Mouse (Mus musculus) forebrain, embryonic 10.5 days (tissue): ENCODE results near the gene Armc12. TPM values are rescaled to one million over a fixed set of nuclear protein-coding genes. Genes with fewer than 3 reads are reported as not detected.
"Not testable (repeated sequence)": the region's sequence is repeated elsewhere in the genome, so short reads cannot be mapped to it uniquely, and the experiment has no call there.

Source experiments
- DNase-seq: peaks from one replicate; pipeline ENCODE4 v3.0.0-alpha.2; 2017; ENCODE audit warnings: low spot score; ENCODE audit errors: extremely low spot score
- H3K27ac ChIP-seq: fragments of 300-500 bp; sonication (generic); 2 replicates; pipeline ENCODE4 v1.5.1; 2016; ENCODE audit warnings: mild to moderate bottlenecking
- H3K27me3 ChIP-seq: fragments of 300-500 bp; sonication (generic); 2 replicates; pipeline ENCODE4 v1.6.1; 2016; ENCODE audit warnings: mild to moderate bottlenecking; ENCODE audit not compliant: poor library complexity, severe bottlenecking
- H3K36me3 ChIP-seq: fragments of 300-500 bp; sonication (generic); replicated peaks from 2 replicates; pipeline ENCODE4 v1.6.1; 2016; ENCODE audit warnings: mild to moderate bottlenecking, moderate library complexity
- H3K4me1 ChIP-seq: fragments of 300-500 bp; sonication (generic); 2 replicates; pipeline ENCODE4 v1.6.1; 2016
- H3K4me3 ChIP-seq: fragments of 300-500 bp; sonication (generic); 2 replicates; pipeline ENCODE4 v1.5.1; 2016; ENCODE audit warnings: mild to moderate bottlenecking, moderate library complexity
- H3K9me3 ChIP-seq: fragments of 300-500 bp; sonication (generic); 2 replicates; pipeline ENCODE4 v1.6.1; 2016; ENCODE audit warnings: mild to moderate bottlenecking, moderate library complexity
- WGBS: fragments of 180-500 bp; shearing (Covaris S2); methylation state at CpG from one replicate; pipeline ENCODE4 v1.1.7; 2016; 5-methylcytosine and 5-hydroxymethylcytosine counted together
- polyA plus RNA-seq: library from polyadenylated mRNA; unstranded; fragments of >200 nt; fragmentation: Nextera tagmentation; extraction: Ambion mirVana; gene quantifications from 2 replicates; pipeline ENCODE4 v1.2.1, GENCODE M21; 2016

Gene Armc12
- polyA plus RNA-seq, 1 experiment from 2014 or later: not detected

DNA sequence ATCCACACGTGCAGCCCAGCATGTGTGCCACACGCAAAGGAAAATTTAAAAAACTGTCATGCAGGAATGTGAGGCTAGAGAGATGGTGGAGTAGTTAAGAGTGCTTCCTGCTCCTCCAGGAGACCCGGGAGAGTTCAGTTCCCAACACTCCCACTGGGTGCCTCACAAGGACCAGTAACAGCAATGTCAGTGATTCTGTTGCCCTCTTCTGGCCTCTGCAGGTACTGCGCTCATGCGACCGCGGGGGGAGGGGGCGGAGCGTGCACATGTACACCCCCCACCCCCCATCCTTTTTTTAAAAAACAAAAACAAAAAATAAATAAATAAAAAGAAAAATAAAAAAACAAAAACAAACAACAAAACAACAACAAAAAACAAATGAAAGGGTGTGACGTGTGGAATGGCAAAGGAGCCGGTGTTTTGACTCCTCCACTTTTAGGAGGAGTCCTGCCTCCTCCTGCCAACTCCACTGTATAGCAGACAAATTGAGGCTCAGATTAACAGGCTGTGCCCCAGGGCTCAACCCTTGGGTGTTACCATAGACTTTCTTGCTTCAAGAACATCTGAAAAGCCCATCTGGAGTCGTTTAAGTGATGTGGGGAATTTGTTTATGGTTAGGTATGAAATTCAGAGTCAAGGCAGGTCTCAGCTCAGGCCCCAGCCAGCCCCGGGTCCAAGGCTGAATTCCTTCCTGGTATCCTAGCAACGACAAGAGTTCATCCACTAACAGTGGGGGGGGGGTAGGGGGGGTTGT, 22.6 kb downstream of the Armc12 start:
- Histone ChIP-seq H3K27me3 (no peaks in the 10 kb centered on the region), H3K4me3 (no peak overlapping the region), H3K36me3 (no peaks in the 10 kb centered on the region), H3K4me1 (peaks cover 42% of the 10 kb centered on the region), H3K27ac (no peak overlapping the region), H3K9me3 (no peaks in the 10 kb centered on the region)
- WGBS: 8% methylated on average over 14 of the region's 14 CpGs
- peak; percentile 71 for DNase-seq

- Histone ChIP-seq H3K27ac (0 out of 2 replicates have a peak overlapping the region, but pooled peaks have one; percentile 44), H3K4me1 (peaks cover 42% of the 10 kb centered on the region)
- not testable (repeated sequence) for H3K4me3 ChIP-seq, H3K9me3 ChIP-seq, H3K27me3 ChIP-seq, DNase-seq, H3K36me3 ChIP-seq
- 89% methylated on average over 4 of the region's 4 CpGs for WGBS
Observed at GRCm38 (mm10) chr17:28554021-28554420, 23.4 kb downstream of the Armc12 start.

- 65% methylated on average over 6 of the region's 6 CpGs for WGBS
- no peak overlapping the region for H3K4me3 ChIP-seq
- peaks cover 45% of the 10 kb centered on the region for H3K4me1 ChIP-seq
- H3K36me3 ChIP-seq: no peaks in the 10 kb centered on the region
- peak overlapping the region; percentile 16; the same call in 1 of the 2 replicates for H3K27ac ChIP-seq
- H3K9me3 ChIP-seq: no peaks in the 10 kb centered on the region
- no peak for DNase-seq
- H3K27me3 ChIP-seq: no peaks in the 10 kb centered on the region
Observed at GRCm38 (mm10) chr17:28556635-28557396, 26.2 kb downstream of the Armc12 start.

GRCm38 (mm10) chr17:28557772-28558171, 27.2 kb downstream of the Armc12 start:
- H3K4me1 ChIP-seq: peaks cover 46% of the 10 kb centered on the region
- H3K27me3 ChIP-seq: no peaks in the 10 kb centered on the region
- H3K9me3 ChIP-seq: no peaks in the 10 kb centered on the region
- no peaks in the 10 kb centered on the region for H3K36me3 ChIP-seq
- WGBS: 79% methylated on average over 6 of the region's 6 CpGs
- DNase-seq: no peak
- H3K4me3 ChIP-seq: no peak overlapping the region
- no peak overlapping the region for H3K27ac ChIP-seq

DNA sequence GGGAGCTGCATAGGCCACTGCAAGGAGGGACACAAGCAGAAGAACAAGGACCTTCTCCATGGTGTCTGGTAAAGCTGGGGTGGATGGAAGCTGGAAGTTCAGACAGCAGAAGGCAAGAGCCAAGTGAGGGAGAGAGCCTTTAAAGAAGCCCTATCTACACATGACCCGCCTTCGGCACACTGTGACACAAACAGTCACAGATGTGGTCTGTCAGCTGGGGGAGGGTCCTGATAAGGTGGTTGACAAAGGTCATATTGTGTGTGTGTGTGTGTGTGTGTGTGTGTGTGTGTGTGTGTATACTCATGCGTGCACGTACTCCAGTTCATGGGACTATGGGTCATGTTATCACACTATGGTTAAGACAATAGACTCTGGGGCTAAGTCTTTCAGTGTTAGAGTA, 30.0 kb downstream of the Armc12 start, which contains the start of gene Clps:
Gene Clps, minus strand, starts transcription at position 169 of the 400 bp plus-strand sequence.
- Histone ChIP-seq H3K4me3 (no peak within 1 kb of the TSS), H3K36me3 (no peaks in the 10 kb centered on the region), H3K4me1 (peaks cover 26% of the 10 kb centered on the region), H3K9me3 (no peaks in the 10 kb centered on the region), H3K27me3 (no peaks in the 10 kb centered on the region), H3K27ac (no peak within 1 kb of the TSS; the same call in 1 of the 2 replicates)
- 88% methylated on average over 4 of the region's 4 CpGs for WGBS
- DNase-seq: no peak

DNA sequence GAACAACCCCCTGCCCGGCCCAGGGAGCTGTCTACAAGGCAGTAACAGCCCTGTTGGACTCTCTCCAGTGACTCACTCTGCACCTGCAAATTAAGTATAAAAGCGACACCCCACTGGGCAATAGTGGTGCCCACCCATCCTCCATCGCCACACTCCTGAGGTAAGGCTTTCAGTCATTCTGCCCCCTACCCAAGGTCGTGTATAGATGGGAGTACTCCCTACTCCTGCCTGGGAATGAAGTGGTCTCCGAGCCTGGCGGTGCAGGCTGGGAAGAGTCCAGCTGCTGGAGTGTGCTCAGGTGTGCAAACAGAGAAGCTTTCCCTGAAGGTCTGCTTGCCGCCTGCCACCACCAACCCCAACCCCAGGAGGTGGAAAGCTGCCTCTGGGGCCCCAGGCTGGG, 31.0 kb downstream of the Armc12 start:
- DNase-seq: no peak
- H3K27ac ChIP-seq: no peak overlapping the region; the same call in 1 of the 2 replicates
- H3K27me3 ChIP-seq: no peaks in the 10 kb centered on the region
- H3K36me3 ChIP-seq: no peaks in the 10 kb centered on the region
- H3K9me3 ChIP-seq: no peaks in the 10 kb centered on the region
- no peak overlapping the region for H3K4me3 ChIP-seq
- peaks cover 16% of the 10 kb centered on the region for H3K4me1 ChIP-seq
- 65% methylated on average over 7 of the region's 7 CpGs for WGBS

GRCm38 (mm10) chr17:28565181-28565580, 34.6 kb downstream of the Armc12 start:
- H3K4me3 ChIP-seq: no peak overlapping the region
- no peaks in the 10 kb centered on the region for H3K36me3 ChIP-seq
- no peak for DNase-seq
- H3K27ac ChIP-seq: no peak overlapping the region
- no peaks in the 10 kb centered on the region for H3K27me3 ChIP-seq
- no peaks in the 10 kb centered on the region for H3K9me3 ChIP-seq
- peaks cover 14% of the 10 kb centered on the region for H3K4me1 ChIP-seq

DNA sequence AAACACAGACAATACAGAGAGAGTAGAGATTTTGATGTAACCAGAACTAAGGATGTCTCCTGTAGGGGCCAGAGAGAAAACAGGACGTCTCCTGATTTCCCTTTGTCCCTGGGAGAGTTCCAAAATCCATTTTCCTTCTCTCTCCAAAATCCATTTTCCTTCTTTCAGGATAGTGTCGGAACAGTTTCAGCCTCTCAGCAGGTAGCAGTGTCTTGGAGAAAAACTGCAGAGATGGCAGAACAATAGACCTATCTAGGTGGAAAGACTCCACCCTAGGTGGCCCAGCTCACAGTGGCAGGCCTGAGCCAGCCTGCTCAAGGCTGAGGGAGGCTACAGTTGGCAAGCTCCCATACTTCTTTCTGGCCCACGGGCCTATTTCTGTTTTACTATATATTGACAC, 36.9 kb downstream of the Armc12 start:
- WGBS: 33% methylated on average over 3 of the region's 3 CpGs
- Histone ChIP-seq H3K27me3 (no peaks in the 10 kb centered on the region), H3K4me1 (peaks cover 3% of the 10 kb centered on the region; the same call in 1 of the 2 replicates), H3K27ac (no peak overlapping the region), H3K4me3 (no peak overlapping the region), H3K36me3 (no peaks in the 10 kb centered on the region), H3K9me3 (no peaks in the 10 kb centered on the region)
- DNase-seq: no peak

DNA sequence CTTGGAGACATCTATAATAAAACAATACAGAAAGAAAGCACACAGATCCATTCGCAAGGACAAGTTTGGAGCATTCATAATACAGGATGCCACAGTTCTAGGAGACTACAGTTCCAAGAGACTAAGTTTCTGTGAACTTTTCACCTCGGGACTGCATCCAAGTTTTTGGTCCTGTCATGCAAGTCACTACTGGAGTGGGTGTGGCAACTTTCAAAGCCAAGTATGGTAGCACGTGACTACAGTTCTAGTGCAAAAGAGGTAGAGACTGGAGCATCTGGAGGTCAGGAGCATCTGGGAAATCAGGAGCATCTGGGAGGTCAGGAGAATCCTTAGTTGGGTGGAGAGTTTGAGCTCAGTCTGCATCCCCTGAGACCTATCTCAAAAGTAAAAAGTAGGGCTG, 41.3 kb downstream of the Armc12 start:
- 87% methylated on average over 3 of the region's 3 CpGs for WGBS
- Histone ChIP-seq H3K27ac (no peak overlapping the region), H3K4me1 (peaks cover 14% of the 10 kb centered on the region), H3K36me3 (no peaks in the 10 kb centered on the region), H3K9me3 (no peaks in the 10 kb centered on the region), H3K27me3 (peaks cover 5% of the 10 kb centered on the region; the same call in 1 of the 2 replicates), H3K4me3 (no peak overlapping the region)
- no peak for DNase-seq

DNA sequence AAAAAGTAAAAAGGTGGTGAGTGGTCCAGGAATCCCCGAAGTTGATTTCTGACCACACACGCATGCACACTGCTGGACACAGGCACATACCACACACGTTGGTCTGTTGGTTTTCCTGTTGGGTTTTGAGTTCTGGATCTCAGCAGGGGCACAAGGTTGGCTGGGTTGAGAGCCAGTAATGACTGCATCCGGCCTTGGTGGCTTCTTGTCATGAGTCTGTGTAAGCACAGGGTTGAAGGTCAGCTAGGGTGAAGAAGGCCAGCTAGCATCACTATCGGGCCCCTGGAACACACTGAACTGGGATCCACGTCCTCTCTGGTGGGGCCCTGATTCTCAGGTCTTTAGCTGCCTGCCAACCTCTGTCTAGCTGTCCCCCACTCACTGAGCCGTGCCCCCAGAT, 41.9 kb downstream of the Armc12 start:
- H3K27me3 ChIP-seq: peaks cover 5% of the 10 kb centered on the region; the same call in 1 of the 2 replicates
- 84% methylated on average over 7 of the region's 7 CpGs for WGBS
- H3K4me3 ChIP-seq: no peak overlapping the region
- H3K27ac ChIP-seq: no peak overlapping the region
- H3K4me1 ChIP-seq: peaks cover 13% of the 10 kb centered on the region
- no peak for DNase-seq
- H3K9me3 ChIP-seq: no peaks in the 10 kb centered on the region
- no peaks in the 10 kb centered on the region for H3K36me3 ChIP-seq

- H3K9me3 ChIP-seq: no peaks in the 10 kb centered on the region
- H3K4me1 ChIP-seq: peaks cover 10% of the 10 kb centered on the region
- no peak overlapping the region for H3K27ac ChIP-seq
- H3K27me3 ChIP-seq: peaks cover 5% of the 10 kb centered on the region; the same call in 1 of the 2 replicates
- 85% methylated on average over 6 of the region's 6 CpGs for WGBS
- no peak overlapping the region for H3K4me3 ChIP-seq
- DNase-seq: no peak
- no peaks in the 10 kb centered on the region for H3K36me3 ChIP-seq
Observed at GRCm38 (mm10) chr17:28572941-28573340, 42.3 kb downstream of the Armc12 start.

DNA sequence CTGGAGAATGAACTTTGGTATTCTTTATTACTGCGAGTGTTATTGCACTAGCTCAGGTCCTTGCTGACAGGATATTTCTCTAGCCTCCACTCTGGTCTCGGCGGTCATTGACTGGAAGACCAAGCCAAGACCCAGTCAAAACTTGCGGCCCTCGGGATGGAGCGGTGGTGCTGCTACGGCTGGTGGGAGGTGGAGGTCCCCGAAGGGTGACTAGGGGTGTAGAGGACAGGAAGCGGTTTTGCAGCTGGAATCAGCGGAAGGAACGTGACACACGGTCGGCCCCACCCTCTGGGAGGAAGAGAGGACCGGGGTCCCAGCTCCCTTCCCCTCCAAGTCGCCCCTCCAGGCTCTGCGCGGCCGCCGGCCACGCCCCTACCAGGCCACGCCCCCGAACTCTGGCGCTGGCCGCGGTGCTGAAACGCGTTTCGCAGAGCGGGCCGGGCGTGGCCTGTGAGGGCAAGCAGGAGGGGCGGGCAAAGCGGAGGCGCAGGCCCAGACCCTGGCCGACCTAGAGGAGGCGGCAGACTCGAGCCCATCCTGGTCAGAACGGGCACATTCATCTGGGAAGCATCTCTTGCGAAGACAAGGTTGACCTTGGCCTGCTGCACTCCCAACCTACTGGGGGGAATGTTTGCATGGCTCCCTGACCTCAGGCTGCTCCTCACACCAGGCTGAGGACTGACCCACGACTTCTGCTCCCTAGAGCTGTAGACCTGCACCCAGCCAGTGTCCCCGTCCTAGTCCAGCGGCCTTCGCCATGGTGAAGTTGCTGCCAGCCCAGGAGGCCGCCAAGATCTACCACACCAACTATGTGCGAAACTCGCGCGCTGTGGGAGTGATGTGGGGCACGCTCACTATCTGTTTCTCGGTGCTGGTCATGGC, 44.9 kb downstream of the Armc12 start, which contains the start of gene Lhfpl5:
Gene Lhfpl5, plus strand, starts transcription at position 398 of the 882 bp plus-strand sequence.
- Histone ChIP-seq H3K36me3 (no peaks in the 10 kb centered on the region), H3K27me3 (peaks cover 5% of the 10 kb centered on the region; the same call in 1 of the 2 replicates), H3K4me1 (peaks cover 15% of the 10 kb centered on the region), H3K27ac (no peak within 1 kb of the TSS), H3K9me3 (no peaks in the 10 kb centered on the region), H3K4me3 (peak within 1 kb of the TSS; percentile 46)
- 15% methylated on average over 50 of the region's 50 CpGs for WGBS
- DNase-seq: peak; percentile 77
